ENCODE assay signal across 7 mouse cellular contexts in genomic region chr11:76216049-76216540, GRCm38 (mm10). TPM values are rescaled to one million over a fixed set of nuclear protein-coding genes. Genes with fewer than 3 reads are reported as not detected.
A peak's percentile ranks its signal among the peaks of the same experiment; 100 is the strongest.
DNase-seq lines count a peak whose midpoint lies in the region; ATAC-seq lines count a peak whose summit lies in the region.

No protein-coding gene starts in this region.

- peak overlapping the region; percentile 95 for H3K27ac ChIP-seq in lung, embryonic 16.5 days (ENCODE audit: low read length)
- H3K27ac ChIP-seq in forebrain, embryonic 11.5 days (ENCODE audit: low read depth, low read length) = no peak overlapping the region
- peak overlapping the region; percentile 94; the same call in 1 of the 2 replicates for H3K27ac ChIP-seq in limb, embryonic 13.5 days
- peak overlapping the region; percentile 96 for H3K27ac ChIP-seq in stomach, embryonic 15.5 days

- peaks cover 23% of the 10 kb centered on the region for H3K36me3 ChIP-seq in lung, embryonic 16.5 days (ENCODE audit: control insufficient read depth, insufficient read depth, low read length)
- H3K36me3 ChIP-seq in forebrain, embryonic 11.5 days (ENCODE audit: control insufficient read depth, insufficient read depth, low read length) = peaks cover 9% of the 10 kb centered on the region; the same call in 1 of the 2 replicates
- peaks cover 56% of the 10 kb centered on the region for H3K36me3 ChIP-seq in limb, embryonic 13.5 days
- H3K36me3 ChIP-seq in stomach, embryonic 15.5 days = peaks cover 22% of the 10 kb centered on the region

- peak overlapping the region; percentile 79 for H3K4me3 ChIP-seq in lung, embryonic 16.5 days (ENCODE audit: low read length)
- peak overlapping the region; percentile 79 for H3K4me3 ChIP-seq in forebrain, embryonic 11.5 days (ENCODE audit: low read depth, low read length)
- H3K4me3 ChIP-seq in limb, embryonic 13.5 days = peak overlapping the region; percentile 64
- H3K4me3 ChIP-seq in stomach, embryonic 15.5 days (replicated peaks) = peak overlapping the region; percentile 93

- WGBS in lung, embryonic 16.5 days = 94% methylated on average over 5 of the region's 5 CpGs
- 96% methylated on average over 5 of the region's 5 CpGs for WGBS in forebrain, embryonic 11.5 days
- 81% methylated on average over 5 of the region's 5 CpGs for WGBS in limb, embryonic 13.5 days
- 88% methylated on average over 5 of the region's 5 CpGs for WGBS in stomach, embryonic 15.5 days

- no peak for DNase-seq in lung, postnatal 4 days
- DNase-seq in forebrain, embryonic 11.5 days (ENCODE audit: low spot score) = no peak
- DNase-seq in right cerebral cortex, postnatal 25 days = no peak
- no peak for DNase-seq in layer of hippocampus, postnatal 36 days

- H3K27me3 ChIP-seq in lung, embryonic 16.5 days (ENCODE audit: control insufficient read depth, insufficient read depth, low read depth, low read length) = no peaks in the 10 kb centered on the region
- no peaks in the 10 kb centered on the region for H3K27me3 ChIP-seq in forebrain, embryonic 11.5 days (ENCODE audit: control insufficient read depth, insufficient read depth, low read length)
- no peaks in the 10 kb centered on the region for H3K27me3 ChIP-seq in limb, embryonic 13.5 days
- H3K27me3 ChIP-seq in stomach, embryonic 15.5 days (replicated peaks) = no peaks in the 10 kb centered on the region

- H3K9ac ChIP-seq in lung, embryonic 16.5 days (ENCODE audit: low read length) = peak overlapping the region; percentile 84
- H3K9ac ChIP-seq in forebrain, embryonic 11.5 days (ENCODE audit: low read length) = peak overlapping the region; percentile 98; the same call in 1 of the 2 replicates
- H3K9ac ChIP-seq in limb, embryonic 13.5 days = peak overlapping the region; percentile 86
- H3K9ac ChIP-seq in stomach, embryonic 15.5 days = no peak overlapping the region

- H3K4me1 ChIP-seq in lung, embryonic 16.5 days (replicated peaks; ENCODE audit: control insufficient read depth, insufficient read depth, low read length) = peaks cover 19% of the 10 kb centered on the region
- no peaks in the 10 kb centered on the region for H3K4me1 ChIP-seq in forebrain, embryonic 11.5 days (replicated peaks; ENCODE audit: control insufficient read depth, insufficient read depth, low read length)
- H3K4me1 ChIP-seq in limb, embryonic 13.5 days = peaks cover 18% of the 10 kb centered on the region
- no peaks in the 10 kb centered on the region for H3K4me1 ChIP-seq in stomach, embryonic 15.5 days

- no peak for ATAC-seq in lung, embryonic 16.5 days (ENCODE audit: low read depth)
- no peak for ATAC-seq in forebrain, embryonic 11.5 days (replicated peaks; ENCODE audit: low FRiP score)
- ATAC-seq in limb, embryonic 13.5 days (ENCODE audit: low FRiP score, low read depth) = no peak
- no peak for ATAC-seq in stomach, embryonic 15.5 days (ENCODE audit: insufficient read depth, low FRiP score, low read depth)

- no peaks in the 10 kb centered on the region for H3K9me3 ChIP-seq in lung, embryonic 16.5 days (ENCODE audit: control insufficient read depth, low read length)
- no peaks in the 10 kb centered on the region for H3K9me3 ChIP-seq in forebrain, embryonic 11.5 days (ENCODE audit: control insufficient read depth, low read length)
- H3K9me3 ChIP-seq in limb, embryonic 13.5 days = no peaks in the 10 kb centered on the region
- H3K9me3 ChIP-seq in stomach, embryonic 15.5 days = no peaks in the 10 kb centered on the region

- H3K4me2 ChIP-seq in lung, embryonic 16.5 days (ENCODE audit: low read depth, low read length) = peak overlapping the region; percentile 76
- peak overlapping the region; percentile 81 for H3K4me2 ChIP-seq in forebrain, embryonic 11.5 days (ENCODE audit: low read depth, low read length, severe bottlenecking)
- peak overlapping the region; percentile 71 for H3K4me2 ChIP-seq in limb, embryonic 13.5 days (replicated peaks)
- H3K4me2 ChIP-seq in stomach, embryonic 15.5 days = peak overlapping the region; percentile 73

RNA-seq across cellular contexts. Expression of gene Dbil5, which starts 1.3 kb away (rescaled TPM):
- polyA plus RNA-seq in lung, embryonic 16.5 days (2015; fragmentation: Nextera tagmentation; extraction: Ambion mirVana) = 0.48 and 1.5 TPM in 2 replicates
- polyA plus RNA-seq in forebrain, embryonic 11.5 days (2014; fragmentation: Nextera tagmentation; extraction: Ambion mirVana) = 0.48 TPM in 1 of 2 replicates, not detected in the other
- 0.64 and 1.1 TPM in 2 replicates for polyA plus RNA-seq in limb, embryonic 13.5 days (2015; fragmentation: Nextera tagmentation; extraction: Ambion mirVana)
- polyA plus RNA-seq in stomach, embryonic 15.5 days (2015; fragmentation: Nextera tagmentation; extraction: Ambion mirVana) = 0.90 and 1.5 TPM in 2 replicates
- total RNA-seq in layer of hippocampus, postnatal 36 days (2021) = 1 to 10 TPM in 1 of 2 experiments, under 1 TPM in 1; 0.65 to 1.2 TPM

RNA-seq across cellular contexts. Expression of gene Gemin4, which starts 1.4 kb away (rescaled TPM):
- polyA plus RNA-seq in lung, embryonic 16.5 days (2015; fragmentation: Nextera tagmentation; extraction: Ambion mirVana) = 30.5 and 30.9 TPM in 2 replicates
- 46.2 and 52.9 TPM in 2 replicates for polyA plus RNA-seq in forebrain, embryonic 11.5 days (2014; fragmentation: Nextera tagmentation; extraction: Ambion mirVana)
- 31.6 and 35.2 TPM in 2 replicates for polyA plus RNA-seq in limb, embryonic 13.5 days (2015; fragmentation: Nextera tagmentation; extraction: Ambion mirVana)
- polyA plus RNA-seq in stomach, embryonic 15.5 days (2015; fragmentation: Nextera tagmentation; extraction: Ambion mirVana) = 27.9 and 29.8 TPM in 2 replicates
- 1 to 10 TPM; 6.5 to 8.2 TPM for total RNA-seq in layer of hippocampus, postnatal 36 days (2021)

RNA-seq across cellular contexts. Expression of gene Mrm3, which starts 27.4 kb away (rescaled TPM):
- polyA plus RNA-seq in lung, embryonic 16.5 days (2015; fragmentation: Nextera tagmentation; extraction: Ambion mirVana) = 18.6 and 22.1 TPM in 2 replicates
- 18.6 and 20.7 TPM in 2 replicates for polyA plus RNA-seq in forebrain, embryonic 11.5 days (2014; fragmentation: Nextera tagmentation; extraction: Ambion mirVana)
- polyA plus RNA-seq in limb, embryonic 13.5 days (2015; fragmentation: Nextera tagmentation; extraction: Ambion mirVana) = 26.2 and 26.8 TPM in 2 replicates
- 24.7 and 25.8 TPM in 2 replicates for polyA plus RNA-seq in stomach, embryonic 15.5 days (2015; fragmentation: Nextera tagmentation; extraction: Ambion mirVana)
- 10 to 100 TPM; 16.8 to 17.4 TPM for total RNA-seq in layer of hippocampus, postnatal 36 days (2021)

RNA-seq across cellular contexts. Expression of gene Glod4, which starts 27.4 kb away (rescaled TPM):
- 122 and 126 TPM in 2 replicates for polyA plus RNA-seq in lung, embryonic 16.5 days (2015; fragmentation: Nextera tagmentation; extraction: Ambion mirVana)
- polyA plus RNA-seq in forebrain, embryonic 11.5 days (2014; fragmentation: Nextera tagmentation; extraction: Ambion mirVana) = 122 and 125 TPM in 2 replicates
- polyA plus RNA-seq in limb, embryonic 13.5 days (2015; fragmentation: Nextera tagmentation; extraction: Ambion mirVana) = 129 and 135 TPM in 2 replicates
- polyA plus RNA-seq in stomach, embryonic 15.5 days (2015; fragmentation: Nextera tagmentation; extraction: Ambion mirVana) = 119 and 123 TPM in 2 replicates
- total RNA-seq in layer of hippocampus, postnatal 36 days (2021) = 10 to 100 TPM; 51.6 to 59.4 TPM

RNA-seq across cellular contexts. Expression of gene Fam57a, which starts 36.6 kb away (rescaled TPM):
- polyA plus RNA-seq in lung, embryonic 16.5 days (2015; fragmentation: Nextera tagmentation; extraction: Ambion mirVana) = 36.9 and 38.8 TPM in 2 replicates
- polyA plus RNA-seq in forebrain, embryonic 11.5 days (2014; fragmentation: Nextera tagmentation; extraction: Ambion mirVana) = 34.6 and 35.1 TPM in 2 replicates
- 27.8 and 29.9 TPM in 2 replicates for polyA plus RNA-seq in limb, embryonic 13.5 days (2015; fragmentation: Nextera tagmentation; extraction: Ambion mirVana)
- 82.0 and 100 TPM in 2 replicates for polyA plus RNA-seq in stomach, embryonic 15.5 days (2015; fragmentation: Nextera tagmentation; extraction: Ambion mirVana)
- total RNA-seq in layer of hippocampus, postnatal 36 days (2021) = 10 to 100 TPM; 18.4 to 20.9 TPM
